Mouse (Mus musculus) embryonic facial prominence, embryonic 14.5 days (tissue): ENCODE measurements around the gene Camta2. TPM values are rescaled to one million over a fixed set of nuclear protein-coding genes. Genes with fewer than 3 reads are reported as not detected.

Experiments used
- ATAC-seq: fragments of 200-750 bp; cut with Nextera tagmentation; 2 replicates; pipeline ENCODE4 v1.8.0; 2017; ENCODE audit warnings: low read depth, moderate number of reproducible peaks, moderate TSS enrichment
- DNase-seq: peaks from one replicate; pipeline ENCODE4 v3.0.0-alpha.2; 2015; ENCODE audit warnings: low spot score
- H3K27ac ChIP-seq: fragments of 300-500 bp; sonication (generic); replicated peaks from 2 replicates; pipeline ENCODE4 v1.5.1; 2014; ENCODE audit warnings: low read depth, mild to moderate bottlenecking, low read length, moderate library complexity
- H3K27me3 ChIP-seq: fragments of 300-500 bp; sonication (generic); replicated peaks from 2 replicates; pipeline ENCODE4 v1.6.1; 2014; ENCODE audit warnings: low read length; ENCODE audit not compliant: control insufficient read depth, insufficient read depth
- H3K36me3 ChIP-seq: fragments of 300-500 bp; sonication (generic); 2 replicates; pipeline ENCODE4 v1.6.1; 2014; ENCODE audit warnings: low read length, mixed read lengths; ENCODE audit not compliant: control insufficient read depth, insufficient read depth
- H3K4me1 ChIP-seq: fragments of 300-500 bp; sonication (generic); 2 replicates; pipeline ENCODE4 v1.6.1; 2014; ENCODE audit warnings: antibody characterized with exemption, low read length; ENCODE audit not compliant: control insufficient read depth, insufficient read depth
- H3K4me2 ChIP-seq: fragments of 300-500 bp; sonication (generic); 2 replicates; pipeline ENCODE4 v1.6.1; 2014; ENCODE audit warnings: low read depth, mild to moderate bottlenecking, low read length, moderate library complexity, mixed read lengths
- H3K4me3 ChIP-seq: fragments of 300-500 bp; sonication (generic); 2 replicates; pipeline ENCODE4 v1.5.1; 2014; ENCODE audit warnings: low read depth, mild to moderate bottlenecking, low read length
- H3K9ac ChIP-seq: fragments of 300-500 bp; sonication (generic); 2 replicates; pipeline ENCODE4 v1.6.1; 2014; ENCODE audit warnings: low read depth, mild to moderate bottlenecking, low read length, moderate library complexity, mixed read lengths
- H3K9me3 ChIP-seq: fragments of 300-500 bp; sonication (generic); 2 replicates; pipeline ENCODE4 v1.6.1; 2016; ENCODE audit warnings: low read length; ENCODE audit not compliant: control insufficient read depth
- WGBS: fragments of 180-500 bp; shearing (Covaris S2); extraction: QIAGEN DNeasy Blood & Tissue Kit; methylation state at CpG from one replicate; pipeline ENCODE4 v1.1.7; 2014; 5-methylcytosine and 5-hydroxymethylcytosine counted together
- polyA plus RNA-seq: library from polyadenylated mRNA; unstranded; fragments of >200 nt; fragmentation: Nextera tagmentation; extraction: Ambion mirVana; gene quantifications from 2 replicates; pipeline ENCODE4 v1.2.1, GENCODE M21; 2014

The Camta2 gene
- polyA plus RNA-seq, 1 experiment from 2014 or later, result 12.6 TPM

DNA sequence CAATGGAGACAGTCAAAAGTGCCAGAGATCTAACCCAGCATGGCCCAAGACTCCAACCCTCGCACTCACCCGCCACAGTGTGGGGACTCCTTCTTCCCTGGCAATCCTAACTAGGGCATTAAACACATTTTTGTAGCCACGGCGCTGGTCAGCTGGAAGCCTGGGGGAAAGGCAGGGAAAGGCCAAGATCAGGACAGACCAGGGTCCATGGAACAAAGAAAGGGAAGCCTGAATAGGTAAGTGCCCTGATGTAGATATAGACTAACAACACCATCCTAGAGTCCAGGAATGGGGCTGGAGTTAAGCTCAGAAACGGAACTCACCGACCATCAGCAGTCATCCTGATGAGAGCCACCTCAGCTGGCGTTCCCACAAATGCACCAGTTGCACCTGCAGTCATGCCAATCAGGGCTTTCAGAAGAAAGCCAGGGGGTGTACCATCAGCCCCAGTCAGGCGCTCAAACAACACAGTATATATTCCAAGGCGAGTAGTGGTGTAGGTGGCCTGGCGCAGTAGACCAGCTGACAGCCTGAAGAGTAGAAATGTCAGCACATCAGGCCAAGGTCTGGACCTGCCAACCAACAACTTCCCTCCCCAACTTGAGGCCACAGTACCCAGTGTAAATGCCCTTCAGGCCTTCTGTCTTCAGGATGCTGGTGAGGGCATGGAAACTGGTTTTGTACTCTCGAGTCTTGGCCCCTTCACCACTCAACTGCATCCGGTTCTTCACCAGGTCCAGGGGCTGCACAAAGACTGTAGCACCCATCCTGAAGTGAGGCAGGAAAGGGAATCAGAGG is 42.2 kb downstream of the Camta2 start:
- H3K4me2 ChIP-seq, result peak overlapping the region; percentile 79
- no peak for DNase-seq
- peak overlapping the region; percentile 87 for H3K9ac ChIP-seq
- H3K27ac ChIP-seq, result no peak overlapping the region; the same call in 1 of the 2 replicates
- peak overlapping the region; percentile 64 for H3K4me3 ChIP-seq
- no peaks in the 10 kb centered on the region for H3K9me3 ChIP-seq
- no peak for ATAC-seq
- no peaks in the 10 kb centered on the region for H3K27me3 ChIP-seq
- WGBS, result 89% methylated on average over 12 of the region's 12 CpGs
- peaks cover 51% of the 10 kb centered on the region for H3K36me3 ChIP-seq
- H3K4me1 ChIP-seq, result peaks cover 10% of the 10 kb centered on the region

GRCm38 (mm10) chr11:70644564-70645103 is 43.3 kb downstream of the Camta2 start:
- Histone ChIP-seq H3K27me3 (no peaks in the 10 kb centered on the region), H3K4me2 (no peak overlapping the region), H3K4me1 (peaks cover 10% of the 10 kb centered on the region), H3K9me3 (no peaks in the 10 kb centered on the region), H3K9ac (no peak overlapping the region), H3K4me3 (no peak overlapping the region), H3K27ac (no peak overlapping the region), H3K36me3 (peaks cover 41% of the 10 kb centered on the region)
- 93% methylated on average over 7 of the region's 8 CpGs for WGBS
- no peak for DNase-seq
- no peak for ATAC-seq

DNA sequence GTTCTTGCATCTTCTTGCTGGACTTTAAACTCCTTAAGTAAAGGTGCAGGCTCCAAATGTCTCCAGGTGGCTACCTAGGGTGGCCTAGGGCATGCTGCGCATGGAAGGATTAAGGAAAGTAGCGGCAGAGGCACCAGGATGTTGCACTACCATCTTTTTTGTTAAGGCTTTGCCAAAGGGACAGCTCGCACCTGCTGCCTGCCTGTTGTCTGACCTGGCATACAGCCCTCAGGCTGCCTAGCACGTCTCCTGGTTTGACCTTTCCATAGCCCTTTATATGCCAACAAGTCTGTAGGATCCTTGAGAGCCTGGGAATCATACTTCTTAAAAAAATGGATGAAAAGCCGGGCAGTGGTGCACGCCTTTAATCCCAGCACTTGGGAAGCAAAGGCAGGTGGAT is 44.9 kb downstream of the Camta2 start:
- no peak overlapping the region for H3K4me2 ChIP-seq

DNA sequence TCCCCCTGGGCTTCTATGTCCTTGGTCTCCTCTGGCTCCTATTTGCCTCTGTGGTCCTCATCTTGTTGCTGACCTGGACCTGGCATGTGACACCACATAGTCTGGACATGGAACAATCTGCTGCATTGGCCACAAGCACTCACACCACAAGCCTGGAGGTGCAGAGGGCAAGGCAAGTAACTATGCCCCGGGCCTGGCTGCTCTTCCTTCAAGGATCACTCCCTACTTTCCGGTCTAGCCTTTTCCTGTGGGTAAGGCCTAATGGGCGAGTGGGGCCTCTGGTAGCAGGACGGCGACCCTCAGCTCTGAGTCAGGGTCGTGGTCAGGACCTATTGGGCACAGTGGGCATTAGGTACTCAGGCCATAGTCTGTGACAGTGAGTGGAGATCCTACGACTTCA is 46.7 kb downstream of the Camta2 start:
- no peak overlapping the region for H3K4me3 ChIP-seq
- 84% methylated on average over 7 of the region's 7 CpGs for WGBS

More for the DNA sequence above, 44.9 kb downstream of the Camta2 start:
- ATAC-seq (no peak), DNase-seq (no peak)
- WGBS, result 93% methylated on average over 6 of the region's 6 CpGs
- H3K4me3 ChIP-seq, result no peak overlapping the region
- no peaks in the 10 kb centered on the region for H3K27me3 ChIP-seq
- H3K27ac ChIP-seq, result no peak overlapping the region
- H3K9ac ChIP-seq, result no peak overlapping the region
- peaks cover 25% of the 10 kb centered on the region for H3K36me3 ChIP-seq
- H3K9me3 ChIP-seq, result no peaks in the 10 kb centered on the region
- peaks cover 10% of the 10 kb centered on the region for H3K4me1 ChIP-seq

DNA sequence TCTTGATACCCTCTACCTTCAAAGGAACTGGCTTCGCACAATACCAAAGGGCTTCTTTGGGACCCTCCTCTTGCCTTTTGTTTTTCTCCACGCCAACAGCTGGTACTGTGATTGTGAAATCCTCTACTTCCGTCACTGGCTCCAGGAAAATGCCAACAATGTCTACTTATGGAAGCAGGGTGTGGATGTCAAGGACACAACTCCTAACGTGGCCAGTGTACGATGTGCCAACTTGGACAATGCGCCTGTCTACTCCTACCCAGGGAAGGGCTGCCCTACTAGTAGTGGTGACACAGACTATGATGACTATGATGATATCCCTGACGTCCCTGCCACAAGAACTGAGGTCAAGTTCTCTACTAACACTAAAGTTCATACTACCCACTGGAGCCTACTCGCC is 47.9 kb downstream of the Camta2 start:
- no peak for DNase-seq
- peaks cover 17% of the 10 kb centered on the region for H3K36me3 ChIP-seq
- H3K4me2 ChIP-seq, result no peak overlapping the region
- H3K9me3 ChIP-seq, result no peaks in the 10 kb centered on the region
- ATAC-seq, result no peak
- no peak overlapping the region for H3K4me3 ChIP-seq
- H3K4me1 ChIP-seq, result no peaks in the 10 kb centered on the region
- H3K9ac ChIP-seq, result no peak overlapping the region
- H3K27ac ChIP-seq, result no peak overlapping the region
- no peaks in the 10 kb centered on the region for H3K27me3 ChIP-seq
- WGBS, result 89% methylated on average over 8 of the region's 8 CpGs

More for the DNA sequence above, 46.7 kb downstream of the Camta2 start:
- Histone ChIP-seq H3K27me3 (no peaks in the 10 kb centered on the region), H3K4me1 (peaks cover 9% of the 10 kb centered on the region), H3K4me2 (no peak overlapping the region), H3K27ac (no peak overlapping the region), H3K9me3 (no peaks in the 10 kb centered on the region), H3K9ac (no peak overlapping the region), H3K36me3 (peaks cover 25% of the 10 kb centered on the region)
- no peak for DNase-seq
- ATAC-seq, result no peak

DNA sequence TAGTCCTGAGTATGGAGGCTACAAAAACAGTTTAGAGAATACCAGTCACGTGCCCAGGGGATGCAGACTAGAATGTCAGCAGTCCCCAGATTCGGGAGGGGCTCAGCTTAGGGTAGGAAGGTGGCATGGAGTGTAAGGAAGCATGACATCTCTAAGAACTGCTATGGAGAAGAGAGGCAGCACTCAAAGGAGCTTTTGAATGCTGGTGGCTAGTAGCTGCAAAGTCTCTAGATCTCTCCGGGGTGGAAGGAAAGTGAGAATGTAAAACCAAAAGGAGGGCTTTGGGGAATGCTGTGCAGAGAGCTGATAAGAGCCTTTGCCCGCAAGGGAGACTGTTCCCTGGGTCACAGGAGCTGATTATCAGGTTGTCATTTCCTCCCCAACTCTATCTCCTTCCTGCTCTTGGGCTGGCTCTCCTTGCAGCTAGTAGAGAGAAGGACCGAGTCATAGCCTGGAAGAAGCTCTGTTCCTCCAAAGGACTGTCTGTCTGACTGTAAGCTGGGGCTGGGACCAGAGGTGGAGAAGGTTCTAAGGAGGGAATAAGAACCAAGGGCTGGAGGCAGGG is 49.1 kb downstream of the Camta2 start, which contains the start of gene Gp1ba:
Gene Gp1ba (plus strand): TSS at position 409 of the 565 bp plus-strand sequence.
- Histone ChIP-seq H3K4me1 (no peaks in the 10 kb centered on the region), H3K36me3 (0 out of 2 replicates have a peak, but pooled peaks cover 5% of the 10 kb centered on the region), H3K4me2 (no peak within 1 kb of the TSS), H3K4me3 (no peak within 1 kb of the TSS), H3K27ac (no peak within 1 kb of the TSS), H3K9me3 (no peaks in the 10 kb centered on the region), H3K9ac (no peak within 1 kb of the TSS), H3K27me3 (no peaks in the 10 kb centered on the region)
- no peak for ATAC-seq
- no peak for DNase-seq
- WGBS, result 46% methylated on average over 5 of the region's 5 CpGs

GRCm38 (mm10) chr11:70638293-70638692 is 49.6 kb downstream of the Camta2 start:
- Histone ChIP-seq H3K4me1 (no peaks in the 10 kb centered on the region), H3K27ac (no peak overlapping the region), H3K4me2 (no peak overlapping the region), H3K36me3 (0 out of 2 replicates have a peak, but pooled peaks cover 5% of the 10 kb centered on the region), H3K27me3 (no peaks in the 10 kb centered on the region), H3K9ac (no peak overlapping the region), H3K9me3 (no peaks in the 10 kb centered on the region), H3K4me3 (no peak overlapping the region)
- 74% methylated on average over 1 of the region's 1 CpGs for WGBS
- no peak for DNase-seq
- no peak for ATAC-seq

DNA sequence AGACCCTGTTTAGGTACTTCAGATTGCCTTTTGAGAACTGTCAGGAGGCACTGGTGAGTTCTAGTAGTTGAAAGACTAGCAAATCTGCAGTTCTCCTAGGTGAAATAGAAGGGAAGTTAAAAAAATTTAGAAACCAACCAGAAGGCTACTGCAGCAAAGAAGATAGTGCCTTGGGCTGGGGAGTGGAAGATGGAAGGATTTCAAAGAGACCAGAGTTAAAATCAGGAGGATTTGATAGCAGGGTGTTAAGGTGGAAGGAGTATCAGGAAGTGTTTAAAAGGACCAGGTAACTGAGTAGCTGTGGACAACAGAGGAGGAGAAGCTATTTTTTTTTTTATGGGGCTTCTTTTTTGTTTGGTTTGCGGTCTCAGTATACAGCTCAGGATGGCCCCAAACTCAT is 50.1 kb downstream of the Camta2 start:
- no peaks in the 10 kb centered on the region for H3K27me3 ChIP-seq

More for the DNA sequence above, 50.1 kb downstream of the Camta2 start:
- H3K36me3 ChIP-seq, result 0 out of 2 replicates have a peak, but pooled peaks cover 1% of the 10 kb centered on the region
- no peak overlapping the region for H3K9ac ChIP-seq
- H3K4me3 ChIP-seq, result no peak overlapping the region
- ATAC-seq (no peak), DNase-seq (no peak)
- no peak overlapping the region for H3K27ac ChIP-seq
- no peaks in the 10 kb centered on the region for H3K4me1 ChIP-seq
- H3K4me2 ChIP-seq, result no peak overlapping the region
- no peaks in the 10 kb centered on the region for H3K9me3 ChIP-seq
- 95% methylated on average over 1 of the region's 1 CpGs for WGBS
